Mouse (Mus musculus) heart, adult 8-10 months (tissue): ENCODE results near the gene Ccdc163. TPM values are rescaled to one million over a fixed set of nuclear protein-coding genes. Genes with fewer than 3 reads are reported as not detected.
"Not testable (repeated sequence)": the region's sequence is repeated elsewhere in the genome, so short reads cannot be mapped to it uniquely, and the experiment has no call there.

Experiments used
- DNase-seq: peaks from one replicate; pipeline ENCODE4 v3.0.0; 2022; ENCODE audit warnings: low spot score
- total RNA-seq, 4 experiments: library from RNA; stranded (reverse); gene quantifications; 2 replicates each; pipeline ENCODE4 v1.2.4; 2022

The Ccdc163 gene
- 1 to 10 TPM; 3.0 to 5.7 (median 4.1) TPM for total RNA-seq

- peak; percentile 96 for DNase-seq
These were observed at the start of gene Ccdc163, which contains the start of gene Mmachc for GRCm38 (mm10) chr4:116708201-116708764. Ccdc163 (plus strand) TSS chr4:116708509. Mmachc (minus strand) TSS chr4:116708406.

DNA sequence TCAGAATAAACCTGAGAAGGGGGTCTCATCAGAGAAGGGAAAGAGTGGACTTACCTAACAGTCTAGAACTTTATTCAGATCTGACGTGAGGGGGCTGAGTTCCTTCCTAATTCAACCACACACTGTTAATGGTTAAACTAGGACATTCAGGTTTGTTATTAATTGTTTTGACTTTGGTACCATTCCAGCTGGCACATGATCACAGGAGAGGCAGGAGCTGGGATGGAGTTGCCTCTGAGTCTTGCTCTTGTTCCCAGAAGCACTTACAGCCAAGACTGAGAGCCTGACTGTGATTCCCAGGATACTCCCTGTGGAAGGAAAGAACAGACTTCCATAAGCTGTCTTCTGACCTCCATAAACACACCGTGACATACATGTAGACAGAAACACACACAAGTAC is 48.8 kb upstream of the Ccdc163 start:
- DNase-seq, result peak; percentile 41

GRCm38 (mm10) chr4:116659916-116660315 is 48.4 kb upstream of the Ccdc163 start:
- not testable (repeated sequence) for DNase-seq

- DNase-seq, result no peak
These were observed 47.5 kb upstream of the Ccdc163 start for GRCm38 (mm10) chr4:116660829-116661228.

GRCm38 (mm10) chr4:116661998-116662397 is 46.3 kb upstream of the Ccdc163 start:
- DNase-seq, result no peak

GRCm38 (mm10) chr4:116666625-116667024 is 41.7 kb upstream of the Ccdc163 start:
- DNase-seq, result no peak

DNA sequence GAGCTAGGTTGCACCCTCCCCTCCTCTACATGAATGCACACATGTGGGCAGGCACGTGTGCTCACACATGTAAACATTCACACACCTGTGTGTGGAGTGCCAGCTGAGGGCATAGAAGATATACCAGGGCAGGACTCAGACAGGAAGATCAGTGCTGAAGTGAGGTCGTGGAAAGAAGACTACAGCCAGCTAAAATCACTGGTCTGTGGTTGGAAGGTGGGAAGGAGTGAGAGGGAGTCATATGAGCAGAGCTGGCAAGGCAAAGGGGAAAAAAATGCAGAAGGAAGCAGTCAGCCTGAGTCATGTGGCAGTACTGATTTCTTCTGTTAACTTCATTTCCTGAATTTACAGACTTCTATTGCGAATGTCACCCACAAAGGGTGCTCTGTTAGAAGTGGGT is 40.2 kb upstream of the Ccdc163 start:
- peak; percentile 40 for DNase-seq

GRCm38 (mm10) chr4:116669291-116669690 is 39.0 kb upstream of the Ccdc163 start:
- DNase-seq, result no peak

DNA sequence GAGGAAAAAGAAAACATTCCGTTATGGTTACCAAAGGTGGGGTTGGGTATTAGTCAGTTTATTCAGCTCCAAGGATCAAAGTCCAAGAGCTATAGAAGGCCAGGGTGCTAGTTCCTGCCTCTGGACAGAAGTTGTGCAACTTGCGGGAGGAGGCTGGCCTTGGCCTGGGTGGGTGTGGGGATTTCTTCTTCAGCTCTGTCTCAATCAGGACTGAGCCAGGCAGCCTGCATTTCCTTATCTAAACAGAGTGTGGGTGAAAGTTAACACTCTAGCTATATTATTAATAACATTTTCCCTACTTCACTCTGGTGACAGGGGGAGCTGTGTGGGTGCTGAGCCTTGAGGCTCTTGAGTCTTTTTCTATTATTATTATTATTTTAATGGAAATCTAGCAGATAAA is 35.5 kb upstream of the Ccdc163 start:
- DNase-seq, result peak; percentile 19

DNA sequence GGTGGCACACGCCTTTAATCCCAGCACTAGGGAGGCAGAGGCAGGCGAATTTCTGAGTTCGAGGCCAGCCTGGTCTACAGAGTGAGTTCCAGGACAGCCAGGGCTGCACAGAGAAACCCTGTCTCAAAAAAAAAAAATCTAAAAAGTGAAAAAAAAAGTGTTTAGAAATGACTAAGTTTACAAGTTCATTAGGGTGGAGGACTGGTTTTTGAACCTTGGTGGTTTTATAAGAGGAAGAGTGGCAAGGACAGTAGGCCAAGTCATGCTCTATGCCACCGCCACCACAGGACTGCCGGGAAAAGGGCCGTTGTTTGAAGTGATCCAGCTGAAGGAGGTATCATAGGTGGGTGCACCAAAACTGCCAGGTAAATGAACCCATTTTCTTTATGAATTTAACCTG is 33.5 kb upstream of the Ccdc163 start:
- not testable (repeated sequence) for DNase-seq

DNA sequence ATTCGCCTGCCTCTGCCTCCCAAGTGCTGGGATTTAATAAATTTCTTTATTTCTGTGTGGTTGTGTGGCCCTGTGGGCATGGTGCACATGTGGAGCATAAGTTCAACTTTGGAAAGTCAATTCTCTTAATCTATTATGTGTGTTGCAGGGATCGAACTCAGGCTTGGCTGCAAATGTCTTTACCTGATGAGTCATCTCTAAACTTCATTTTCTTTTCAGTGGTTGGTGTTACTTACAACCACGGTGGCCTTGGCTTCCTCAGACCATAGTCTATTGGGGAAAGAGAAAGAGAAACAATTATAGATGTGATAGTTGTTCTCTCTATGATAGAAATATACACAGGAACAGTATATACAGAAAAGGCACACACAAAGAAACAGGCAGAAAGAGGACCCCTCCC is 32.3 kb upstream of the Ccdc163 start:
- DNase-seq, result no peak

DNA sequence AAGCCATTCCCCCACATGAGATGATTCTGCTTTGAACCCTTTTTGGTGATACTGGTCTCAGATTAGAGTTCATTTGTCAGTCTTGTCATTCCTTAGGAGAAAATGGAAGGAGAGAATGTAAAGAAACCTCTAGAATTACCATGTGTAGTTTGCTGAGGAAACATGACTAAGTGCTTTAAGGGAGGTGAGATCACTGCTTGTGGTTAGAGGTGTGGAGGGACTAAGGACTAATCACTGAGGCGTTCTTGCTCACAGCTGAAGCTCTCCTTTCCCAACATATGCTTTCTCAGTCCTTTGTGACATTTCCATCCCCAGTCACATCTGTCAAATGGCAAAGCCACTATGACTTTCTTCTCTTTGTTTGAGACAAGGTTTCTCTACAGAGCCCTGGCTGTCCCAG is 30.5 kb upstream of the Ccdc163 start:
- no peak for DNase-seq

- no peak for DNase-seq
These were observed 29.2 kb upstream of the Ccdc163 start for GRCm38 (mm10) chr4:116679141-116679540.

DNA sequence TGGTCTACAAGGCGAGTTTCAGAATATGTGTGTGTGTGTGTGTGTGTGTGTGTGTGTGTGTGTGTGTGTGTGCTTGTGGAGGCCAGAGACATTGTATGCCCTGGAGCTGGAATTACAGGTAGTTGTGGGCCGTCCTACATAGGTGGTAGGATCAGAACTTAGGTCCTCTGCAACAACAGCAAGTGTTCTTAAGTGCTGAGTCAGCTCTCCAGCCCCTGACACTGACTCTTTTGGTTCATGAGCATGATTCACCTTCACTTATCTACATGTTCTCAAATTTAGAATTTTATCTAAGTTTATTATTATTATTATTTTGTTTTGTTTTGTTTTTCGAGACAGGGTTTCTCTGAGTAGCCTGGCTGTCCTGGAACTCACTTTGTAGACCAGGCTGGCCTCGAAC is 27.8 kb upstream of the Ccdc163 start:
- DNase-seq, result not testable (repeated sequence)

- no peak for DNase-seq
These were observed 24.4 kb upstream of the Ccdc163 start for GRCm38 (mm10) chr4:116683957-116684356.

DNA sequence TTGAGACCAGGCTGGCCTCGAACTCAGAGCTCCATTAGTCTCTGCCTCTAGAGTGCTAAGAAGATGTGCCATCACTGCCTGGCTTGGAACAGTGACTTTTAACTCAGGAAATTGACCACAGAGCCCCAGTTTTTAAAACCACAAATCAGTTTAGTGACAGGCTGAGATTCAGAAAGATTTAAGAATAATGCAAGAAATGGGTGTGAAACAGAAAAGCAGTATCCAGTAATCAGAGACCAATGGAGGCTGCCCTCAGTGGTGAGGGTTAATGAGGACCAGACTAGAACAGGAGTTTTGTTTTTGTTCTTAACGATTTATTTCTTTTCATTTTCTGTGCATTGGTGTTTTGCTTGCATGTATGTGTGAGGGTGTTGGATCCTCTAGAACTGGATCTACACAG is 23.6 kb upstream of the Ccdc163 start:
- no peak for DNase-seq

DNA sequence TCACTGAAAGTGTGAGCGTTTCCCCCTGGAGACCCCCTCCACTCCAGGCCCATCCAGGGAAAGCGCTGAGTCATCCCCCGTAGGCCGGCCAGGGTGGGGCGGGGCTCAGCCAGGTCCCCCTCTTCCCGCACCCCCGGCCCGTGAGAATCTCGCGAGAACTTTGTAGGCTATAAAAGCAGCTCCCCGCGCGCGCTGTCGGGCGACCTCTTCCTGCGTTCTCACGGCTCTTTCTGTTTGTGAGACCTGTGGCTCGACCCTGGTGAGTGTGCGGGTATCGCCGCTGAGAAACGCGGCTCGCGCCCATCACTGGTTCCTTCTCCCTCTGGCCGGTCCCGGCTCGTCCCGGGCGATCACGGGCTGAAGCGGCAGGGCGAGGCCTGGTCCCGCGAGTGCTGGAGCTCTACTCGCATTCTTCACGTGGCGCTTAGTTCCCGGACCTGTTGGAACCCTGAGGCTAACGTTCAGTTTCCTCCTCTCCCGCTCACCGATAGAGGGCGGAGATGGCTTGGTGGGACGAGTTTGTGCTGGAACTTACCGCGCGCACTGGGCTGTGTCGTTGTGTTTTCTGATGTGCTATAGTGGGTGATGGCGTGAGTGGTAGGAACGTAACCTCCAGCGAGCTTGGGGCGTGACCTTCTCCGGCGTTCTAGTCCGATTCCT is 22.8 kb upstream of the Ccdc163 start, which contains the start of gene Prdx1:
Gene Prdx1, plus strand, starts transcription at position 143 of the 660 bp plus-strand sequence.
- DNase-seq, result peak; percentile 96

GRCm38 (mm10) chr4:116687041-116687440 is 21.3 kb upstream of the Ccdc163 start:
- no peak for DNase-seq

GRCm38 (mm10) chr4:116689309-116689876 is 18.9 kb upstream of the Ccdc163 start:
- DNase-seq, result no peak

- no peak for DNase-seq
These were observed 16.2 kb upstream of the Ccdc163 start for GRCm38 (mm10) chr4:116692146-116692545.

DNA sequence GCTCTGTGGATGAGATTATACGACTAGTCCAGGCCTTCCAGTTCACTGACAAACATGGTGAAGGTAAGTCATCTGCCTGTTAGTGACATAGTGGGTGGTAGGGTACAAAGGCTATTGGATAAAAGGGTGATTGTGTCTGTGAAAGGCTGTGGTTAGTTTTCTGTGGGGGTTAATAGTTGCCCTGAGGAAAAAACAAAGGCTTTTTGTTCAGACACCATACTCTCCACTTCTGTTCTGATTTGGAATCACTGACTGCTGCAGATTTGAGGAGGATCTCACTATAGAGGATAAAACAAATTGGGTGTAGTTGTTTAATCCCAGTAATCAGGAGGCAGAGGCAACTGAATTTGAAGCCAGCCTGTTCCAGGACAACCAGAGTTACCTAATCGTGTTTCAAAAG is 14.5 kb upstream of the Ccdc163 start:
- DNase-seq, result no peak

DNA sequence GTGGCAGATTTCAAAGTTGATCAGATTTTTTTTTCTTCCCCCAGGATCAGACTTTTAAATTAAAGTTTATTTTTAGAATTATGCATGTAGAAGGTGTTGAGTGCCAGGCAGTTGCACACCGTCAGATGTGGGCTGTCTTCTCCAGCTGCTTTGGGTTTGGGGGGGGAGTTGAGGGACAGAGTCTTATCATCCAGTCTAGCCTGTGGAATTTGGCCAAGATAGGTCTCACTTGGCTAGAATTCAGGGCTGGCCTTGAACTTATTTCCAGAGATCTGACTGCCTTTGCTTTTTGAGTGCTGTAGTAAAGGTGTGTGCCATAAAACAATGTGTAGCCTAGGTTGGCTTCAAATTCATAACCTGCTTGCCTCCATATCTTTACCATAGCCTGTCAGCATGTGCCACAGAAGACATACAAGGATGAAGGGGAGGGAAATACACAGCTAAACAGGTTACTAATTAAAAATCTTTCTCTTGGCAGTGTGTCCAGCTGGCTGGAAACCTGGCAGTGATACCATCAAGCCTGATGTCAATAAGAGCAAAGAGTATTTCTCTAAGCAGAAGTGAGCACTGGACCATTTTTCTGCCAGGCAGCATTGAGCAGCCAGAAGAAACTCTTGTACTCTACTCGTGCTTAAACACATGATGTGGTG is 9.5 kb upstream of the Ccdc163 start:
- no peak for DNase-seq

GRCm38 (mm10) chr4:116700964-116701363 is 7.3 kb upstream of the Ccdc163 start:
- DNase-seq, result no peak
